Mouse (Mus musculus): ENCODE data around the gene Cdhr2.

Cdhr2 gene

DNA sequence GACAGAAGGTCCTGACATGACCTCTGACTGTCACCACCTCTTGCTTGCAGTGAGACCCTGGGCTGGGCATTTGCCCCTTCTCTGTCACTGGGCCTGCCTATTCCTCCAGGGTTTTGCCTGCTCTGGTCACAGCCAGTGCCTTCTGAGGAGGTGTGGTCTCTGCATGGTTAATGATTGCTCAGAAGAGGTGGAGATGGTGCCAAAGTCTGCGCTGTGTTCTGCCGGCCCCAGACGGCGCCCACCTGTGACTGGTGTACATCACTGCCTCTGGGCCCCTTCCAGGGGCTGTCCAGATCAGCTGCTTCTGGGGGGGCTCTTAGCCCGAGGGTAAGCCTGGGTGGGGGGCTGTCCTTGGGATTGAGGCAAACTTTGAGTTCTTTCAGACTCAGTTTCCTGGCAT lies at the start of gene Cdhr2:
Gene Cdhr2 (plus strand): TSS at position 219 of the 400 bp plus-strand sequence.
- no peak for DNase-seq (ENCODE audit: low read depth)

DNA sequence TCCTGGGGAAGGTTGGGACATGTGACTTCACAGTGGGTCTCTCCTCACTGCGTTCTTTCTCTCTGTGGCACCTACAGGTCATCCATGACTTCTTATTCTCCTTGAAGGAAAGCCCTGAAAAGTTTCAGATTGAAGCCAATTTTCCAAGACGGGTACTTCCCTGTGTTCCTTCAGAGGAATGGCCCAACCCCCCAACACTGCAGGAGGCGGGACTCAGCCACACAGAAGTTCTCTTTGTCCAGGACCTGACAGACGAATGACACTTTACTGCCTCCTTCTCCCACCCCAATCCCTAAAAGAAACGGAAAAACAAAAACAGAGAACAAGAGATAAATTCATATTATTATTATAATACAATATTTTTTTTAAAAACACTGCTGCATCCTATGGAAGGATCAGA lies 40.4 kb upstream of the Cdhr2 start:
- no peak for DNase-seq (ENCODE audit: low read depth)

DNA sequence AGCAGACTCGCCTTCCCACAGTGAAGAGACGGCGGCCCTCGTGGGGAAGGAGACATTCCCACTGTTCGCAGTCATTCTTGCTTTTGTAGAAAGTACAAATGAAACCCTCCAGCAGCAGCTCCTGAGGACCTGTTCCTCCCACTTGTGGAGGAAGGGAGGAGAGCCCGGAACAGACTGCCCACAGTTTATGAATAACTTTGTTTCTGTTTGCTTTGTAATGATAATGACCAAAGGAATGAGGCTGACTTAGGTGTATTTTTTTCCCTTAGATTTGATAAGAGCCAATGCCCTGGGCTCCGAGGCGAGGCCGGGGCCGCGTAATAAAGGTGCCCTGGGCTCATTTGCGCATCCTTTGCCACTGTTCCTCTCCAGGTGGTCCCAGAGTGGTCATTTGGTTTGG lies 39.9 kb upstream of the Cdhr2 start:
- DNase-seq (ENCODE audit: low read depth), result no peak

DNA sequence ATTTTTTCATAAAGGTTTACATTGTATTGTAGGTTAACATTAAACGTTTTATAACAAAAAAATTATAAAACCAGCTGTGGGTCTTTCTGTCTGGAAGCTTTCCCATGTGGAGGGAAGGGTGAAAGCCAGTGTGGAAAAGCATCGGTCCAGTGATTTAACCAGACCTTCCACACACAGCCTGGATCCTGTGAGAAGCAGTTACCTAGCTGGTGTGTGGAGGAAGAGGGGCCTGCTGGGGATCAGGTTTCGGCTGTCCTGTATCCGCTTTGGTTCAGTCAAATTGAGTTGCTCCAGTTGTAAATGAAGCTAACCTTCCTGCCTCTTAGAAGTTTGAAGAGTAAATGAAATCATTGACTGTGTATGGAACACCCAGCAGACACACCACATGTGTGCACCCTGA lies 37.3 kb upstream of the Cdhr2 start:
- no peak for DNase-seq (ENCODE audit: low read depth)

DNA sequence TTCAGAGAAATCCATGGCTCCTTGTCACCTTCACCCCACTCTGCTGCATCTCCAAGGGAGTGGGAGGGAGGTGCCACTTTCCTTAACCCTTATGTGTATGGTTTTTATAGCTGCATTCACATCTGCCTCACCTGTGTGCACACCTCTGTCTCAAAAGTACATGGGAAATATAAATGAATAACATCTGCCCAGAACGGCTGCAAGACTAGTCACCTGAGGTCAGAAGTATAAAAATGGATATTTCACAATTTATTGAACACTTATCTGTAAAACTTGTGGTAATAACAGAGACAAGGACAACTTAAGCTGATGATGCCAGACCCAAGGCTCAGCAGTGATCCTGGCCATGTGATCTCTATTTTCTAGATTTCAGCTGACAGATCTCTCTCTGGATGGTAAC lies 36.8 kb upstream of the Cdhr2 start:
- DNase-seq (ENCODE audit: low read depth), result no peak

DNA sequence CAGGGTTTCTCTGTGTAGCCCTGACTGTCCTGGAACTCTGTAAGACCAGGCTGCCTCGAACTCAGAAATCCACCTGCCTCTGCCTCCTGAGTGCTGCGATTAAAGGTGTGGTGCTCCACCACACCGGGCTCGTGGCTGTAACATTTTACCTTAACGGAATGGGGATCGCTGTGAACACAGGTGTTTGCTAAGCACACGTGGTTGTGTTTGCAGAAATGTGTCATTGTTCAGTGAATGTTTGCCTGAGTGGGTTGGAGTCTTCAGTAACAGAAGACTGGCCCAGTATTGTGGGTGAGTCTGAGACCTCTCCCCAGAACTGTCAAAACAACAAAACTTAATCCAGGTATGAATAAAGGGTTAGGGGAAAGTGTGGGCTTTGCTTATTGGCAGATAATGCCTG lies 36.2 kb upstream of the Cdhr2 start:
- no peak for DNase-seq (ENCODE audit: low read depth)

DNA sequence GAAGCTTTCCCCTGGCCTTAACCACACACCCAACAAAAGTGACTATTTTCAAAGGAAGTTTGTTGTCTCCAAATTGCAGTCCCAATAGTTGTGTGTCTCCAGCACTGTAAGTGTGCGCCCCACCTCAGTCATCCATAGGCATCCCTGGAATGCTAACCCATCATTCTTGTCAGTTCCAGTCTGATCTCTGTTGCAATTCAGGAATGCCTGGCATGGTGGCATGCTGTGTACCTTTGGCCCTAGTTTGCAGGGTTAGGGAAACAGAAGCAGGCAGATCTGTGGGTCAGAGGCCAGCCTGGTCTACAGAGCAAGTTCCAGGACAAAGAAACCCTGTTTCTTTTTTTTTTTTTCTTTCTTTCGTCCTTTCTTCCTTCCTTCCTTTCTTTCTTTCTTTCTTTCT lies 30.8 kb upstream of the Cdhr2 start:
- no peak for DNase-seq (ENCODE audit: low read depth)

DNA sequence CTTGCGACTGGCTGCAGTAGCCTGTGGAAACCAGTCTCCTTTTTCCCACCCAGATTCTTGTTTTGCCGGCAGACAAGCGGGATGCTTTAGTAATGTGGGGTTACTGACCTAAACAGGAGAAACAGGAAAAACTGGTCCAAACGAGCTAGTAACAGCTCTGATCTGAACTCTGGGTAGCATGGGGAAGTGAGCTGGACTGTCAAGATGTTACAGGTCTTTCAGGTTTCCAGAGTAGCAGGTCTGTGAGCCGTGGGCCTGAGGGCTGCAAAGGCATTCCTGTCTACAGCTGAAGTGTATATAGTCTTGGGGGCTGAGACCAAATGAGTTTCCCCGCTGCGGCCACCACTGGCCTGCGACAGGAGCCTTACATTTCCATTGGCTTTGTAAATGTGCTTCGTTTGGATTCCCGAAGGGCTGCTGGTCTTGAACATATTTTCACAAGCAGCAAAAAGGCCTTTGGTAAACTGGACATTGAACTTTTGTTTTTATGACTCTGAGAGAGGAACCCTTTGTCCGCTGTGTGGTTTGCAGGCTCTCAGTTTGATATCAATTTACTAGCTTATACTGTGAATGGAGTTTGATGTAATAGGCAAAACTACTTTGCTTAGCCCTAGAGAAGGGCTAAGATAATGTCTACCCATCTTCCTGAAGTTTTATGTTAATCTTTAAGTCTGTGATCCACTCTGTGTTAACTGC lies 25.2 kb upstream of the Cdhr2 start:
- no peak for DNase-seq (ENCODE audit: low read depth)

DNA sequence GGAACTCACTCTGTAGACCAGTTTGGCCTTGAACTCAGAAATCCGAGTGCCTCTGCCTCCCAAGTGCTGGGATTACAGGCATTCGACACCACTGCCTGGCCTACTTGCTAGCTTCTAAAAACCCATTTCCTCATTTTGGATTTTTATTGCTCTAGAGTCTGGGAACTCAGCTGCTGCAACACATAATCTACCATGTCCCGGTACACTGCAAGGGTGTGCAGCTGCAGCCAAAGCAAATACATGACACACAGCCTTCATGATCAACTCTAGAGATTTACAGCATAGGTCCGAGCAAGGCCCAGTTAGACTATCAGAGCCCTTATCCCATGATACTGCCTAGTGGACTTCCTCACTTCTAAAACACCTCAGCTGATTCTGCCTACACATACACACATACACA lies 23.0 kb upstream of the Cdhr2 start:
- no peak for DNase-seq (ENCODE audit: low read depth)

DNA sequence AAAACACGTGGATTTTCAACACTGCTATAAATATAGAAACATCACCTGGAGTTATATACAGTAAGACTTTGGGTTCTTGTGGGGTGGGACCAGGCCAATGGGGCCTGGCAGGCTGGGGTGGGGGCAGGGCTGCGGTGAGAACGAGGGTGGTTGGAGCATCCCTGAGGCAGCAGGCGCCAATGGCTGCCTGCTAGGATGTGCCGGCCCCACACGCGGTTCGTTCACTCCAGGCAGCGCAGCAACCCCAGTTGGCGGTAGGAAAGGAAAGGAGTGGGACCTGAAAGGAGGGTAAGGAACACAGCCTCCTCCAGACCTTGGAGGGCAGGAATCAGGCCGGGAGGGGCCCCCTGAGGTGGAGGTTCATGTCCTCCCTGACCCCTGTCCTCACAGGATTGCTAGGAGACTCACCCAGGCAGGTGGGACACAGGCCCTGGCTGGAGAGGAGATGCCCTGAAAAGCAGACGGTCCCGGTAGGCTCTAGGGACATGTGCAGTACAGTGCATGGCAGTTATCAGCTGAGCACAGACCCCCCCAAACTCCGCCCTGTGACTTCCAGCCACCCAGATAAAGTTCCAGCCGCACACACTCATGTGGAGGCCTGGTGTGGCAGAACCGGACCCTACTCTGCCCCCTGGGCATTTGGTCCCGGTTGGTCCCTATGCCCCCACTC lies 20.9 kb upstream of the Cdhr2 start:
- no peak for DNase-seq (ENCODE audit: low read depth)

DNA sequence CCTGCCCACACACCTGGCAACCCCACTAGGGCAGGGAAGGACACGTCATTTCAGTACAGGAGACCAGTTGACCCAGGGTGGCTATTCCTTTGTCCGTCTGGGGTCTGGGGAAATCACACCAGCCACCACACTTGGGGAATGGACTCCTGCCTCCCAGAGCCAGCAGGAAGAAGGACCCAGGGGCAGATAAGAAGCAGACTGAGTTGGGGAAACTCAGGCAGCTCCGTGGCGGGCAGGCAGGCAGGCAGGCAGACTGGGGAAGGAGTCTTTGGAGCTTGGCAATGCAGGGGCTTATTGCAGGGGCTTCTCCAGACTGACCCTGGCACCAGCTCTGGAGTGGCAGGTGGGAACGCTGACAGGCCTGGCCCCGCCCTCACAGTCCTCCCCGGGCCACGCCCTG lies 20.0 kb upstream of the Cdhr2 start:
- DNase-seq (ENCODE audit: low read depth), result no peak

DNA sequence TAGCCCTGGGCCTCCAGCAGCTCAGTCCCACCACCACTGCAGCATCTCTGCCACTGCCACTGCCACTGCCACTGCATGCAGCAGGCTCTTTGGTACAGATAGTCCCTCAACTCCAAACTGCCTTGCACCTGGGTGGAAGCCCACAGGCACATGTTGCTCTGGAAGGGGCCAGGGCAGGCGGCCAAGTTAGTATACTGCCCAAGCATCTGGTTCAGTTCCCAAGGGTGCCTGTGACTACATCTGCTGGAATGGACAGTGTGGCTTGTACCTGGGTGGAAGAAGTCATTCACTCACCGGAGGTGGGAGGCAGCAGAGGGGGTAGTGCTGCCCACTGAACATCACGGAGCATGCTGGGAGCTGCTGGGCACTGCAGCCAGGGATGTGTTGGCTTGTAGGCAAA lies 18.0 kb upstream of the Cdhr2 start:
- no peak for DNase-seq (ENCODE audit: low read depth)

DNA sequence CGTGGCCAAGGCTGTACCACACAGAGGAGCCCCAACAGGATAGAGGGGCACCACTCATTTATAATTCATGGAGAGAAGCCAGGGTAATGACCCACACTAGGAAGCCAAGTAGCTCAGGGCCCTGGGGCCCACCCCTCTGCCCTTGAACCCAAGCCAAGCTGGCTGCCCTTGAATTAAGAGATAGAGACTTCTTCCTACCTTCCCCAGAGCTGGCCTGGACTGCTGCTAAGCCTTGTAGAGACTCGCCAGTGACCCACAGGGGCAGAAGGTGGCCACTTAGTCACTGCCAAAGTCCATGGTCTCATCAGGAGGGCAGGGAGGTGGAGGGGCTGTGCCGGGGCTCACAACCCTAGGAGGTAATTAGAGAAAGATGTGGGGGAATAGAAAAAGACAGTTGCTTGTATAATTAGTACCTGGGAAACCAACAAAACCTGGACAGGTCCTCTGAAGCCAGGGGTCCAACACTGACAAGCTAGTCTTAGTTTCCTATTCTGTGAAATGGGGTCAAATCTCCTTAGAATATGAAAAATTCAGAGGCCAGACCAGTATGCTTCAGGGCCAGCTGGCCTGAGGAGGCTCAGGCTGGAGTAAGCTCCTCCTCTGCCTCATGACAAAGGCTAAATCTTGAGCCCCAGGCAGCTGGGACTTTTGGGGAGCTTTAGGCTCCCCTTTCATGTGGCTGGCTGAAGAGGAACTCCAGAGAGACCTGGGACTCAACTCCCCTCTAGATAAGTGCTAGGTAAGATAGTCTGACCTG lies 16.9 kb upstream of the Cdhr2 start:
- DNase-seq (ENCODE audit: low read depth), result no peak

DNA sequence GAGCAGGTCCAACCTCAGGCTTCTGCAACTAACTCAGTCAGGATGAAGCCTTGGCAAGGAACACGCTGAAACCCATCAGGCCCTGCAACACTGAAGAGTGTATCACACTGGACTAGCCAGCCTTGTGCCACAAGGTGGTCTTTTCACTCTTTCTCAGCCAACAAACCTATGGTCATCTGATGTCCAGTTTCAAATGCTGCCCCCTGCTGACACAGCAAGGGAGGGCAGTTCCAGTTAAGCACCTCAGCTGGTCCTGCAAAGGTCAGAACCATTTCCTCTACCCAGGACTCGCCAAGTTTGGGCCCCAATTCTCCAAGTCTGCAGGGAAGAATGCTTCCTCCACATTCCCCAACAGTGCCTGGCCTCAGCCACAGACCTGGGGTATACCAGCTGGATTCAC lies 16.1 kb upstream of the Cdhr2 start:
- no peak for DNase-seq (ENCODE audit: low read depth)

DNA sequence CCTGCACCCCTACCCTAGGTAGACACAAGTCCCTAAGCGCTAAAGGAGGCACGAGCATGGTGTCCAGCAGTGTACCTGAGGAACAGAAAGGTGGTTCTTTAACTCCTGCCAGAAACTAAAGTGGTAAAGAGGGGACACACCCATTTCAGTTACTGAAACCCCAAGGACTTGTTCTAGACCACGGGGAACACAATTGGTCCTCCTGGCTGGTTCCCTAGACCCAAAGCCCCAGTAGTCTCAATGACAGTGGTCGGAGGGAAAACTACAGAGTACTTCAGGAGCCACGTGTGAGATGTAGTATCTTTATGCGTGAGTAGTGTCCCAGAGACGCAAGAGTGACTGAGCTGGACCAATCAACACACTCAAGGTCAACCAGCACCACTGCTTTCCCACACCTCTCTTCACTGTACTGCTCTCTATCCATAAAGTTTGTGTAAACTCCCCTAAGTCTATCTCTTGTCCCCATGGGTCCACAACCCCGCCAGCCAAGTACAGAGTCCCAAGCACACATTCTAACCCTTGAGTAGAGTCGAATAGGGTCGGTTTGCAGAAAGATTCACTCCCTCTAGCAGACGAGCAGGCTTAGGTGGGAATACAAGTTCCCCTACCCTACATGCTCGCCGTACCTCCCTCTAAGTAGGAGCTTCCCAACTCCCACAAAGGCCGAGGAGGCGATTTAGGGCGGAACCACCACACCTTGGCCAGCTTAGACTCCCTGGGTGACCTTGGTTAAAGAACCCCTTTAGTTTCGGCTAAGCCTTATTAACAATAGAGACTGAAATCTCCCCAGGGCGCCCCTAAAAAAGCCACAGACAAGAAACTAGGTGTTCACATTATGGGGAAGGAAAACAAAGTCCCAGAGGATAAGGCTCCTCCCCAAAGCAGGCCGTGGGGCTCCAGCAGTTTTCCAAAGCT lies 14.9 kb upstream of the Cdhr2 start:
- peak; percentile 30 for DNase-seq (ENCODE audit: low read depth)

DNA sequence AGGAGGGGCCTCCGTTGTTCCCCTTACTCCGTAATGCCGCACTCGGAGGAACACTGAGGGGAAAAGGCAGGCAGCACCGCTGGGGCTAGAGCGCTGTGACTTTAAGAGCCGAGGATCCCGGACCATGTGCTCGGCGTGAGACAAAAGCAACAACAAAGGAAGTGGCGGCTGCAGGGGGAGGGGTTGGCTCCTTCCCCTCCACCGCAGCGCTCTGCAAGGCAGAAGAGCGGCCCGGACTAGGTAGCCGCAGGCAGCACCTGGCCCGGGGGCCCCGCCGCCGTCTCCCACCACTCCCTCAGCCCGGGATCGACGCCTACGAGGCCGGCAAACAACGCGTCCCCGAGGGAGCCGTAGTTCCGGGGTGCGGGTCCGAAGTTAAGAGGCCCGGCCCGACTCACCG lies 14.2 kb upstream of the Cdhr2 start:
- DNase-seq (ENCODE audit: low read depth), result peak; percentile 92

DNA sequence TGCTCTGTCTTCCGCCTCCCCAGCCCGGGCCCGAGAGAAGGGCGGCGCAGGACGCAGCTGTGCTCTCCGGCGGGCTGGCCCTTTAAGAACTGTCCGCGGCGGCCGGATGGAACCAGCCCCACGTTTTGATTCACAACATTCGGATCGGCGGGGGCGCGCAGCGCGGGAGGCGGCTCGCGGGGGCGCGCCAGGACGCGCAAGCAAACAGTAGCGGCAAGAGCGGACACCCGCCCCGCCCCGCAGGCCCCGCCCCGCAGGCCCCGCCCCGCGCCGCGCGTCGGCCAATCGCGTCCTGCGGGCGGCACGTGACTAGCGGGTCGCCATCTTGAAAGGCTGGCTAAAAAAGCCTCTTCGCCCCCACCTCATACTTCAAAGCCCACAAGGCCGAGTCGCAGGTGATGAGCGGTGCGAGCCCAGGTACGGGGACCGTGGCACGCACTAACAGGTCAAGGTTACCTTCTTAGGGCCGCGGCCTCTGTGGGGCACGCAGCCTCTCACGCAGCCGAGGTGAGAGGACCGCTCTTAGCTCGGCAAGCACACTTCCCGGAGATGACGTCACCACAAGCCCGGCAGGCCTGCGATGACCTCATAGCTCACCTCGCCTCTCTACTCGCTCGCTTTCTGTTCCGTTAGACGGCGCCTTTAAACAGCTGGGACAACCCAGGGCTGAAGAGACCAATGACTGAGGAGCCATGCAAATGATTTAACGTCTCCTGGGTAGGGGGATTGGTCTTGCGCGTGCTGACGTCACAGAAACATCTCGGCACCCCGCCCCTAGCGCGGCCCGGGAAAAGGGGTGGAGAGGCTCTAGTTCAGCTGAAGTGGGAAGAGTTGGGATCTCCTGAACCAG lies 13.5 kb upstream of the Cdhr2 start:
- peak; percentile 98 for DNase-seq (ENCODE audit: low read depth)

DNA sequence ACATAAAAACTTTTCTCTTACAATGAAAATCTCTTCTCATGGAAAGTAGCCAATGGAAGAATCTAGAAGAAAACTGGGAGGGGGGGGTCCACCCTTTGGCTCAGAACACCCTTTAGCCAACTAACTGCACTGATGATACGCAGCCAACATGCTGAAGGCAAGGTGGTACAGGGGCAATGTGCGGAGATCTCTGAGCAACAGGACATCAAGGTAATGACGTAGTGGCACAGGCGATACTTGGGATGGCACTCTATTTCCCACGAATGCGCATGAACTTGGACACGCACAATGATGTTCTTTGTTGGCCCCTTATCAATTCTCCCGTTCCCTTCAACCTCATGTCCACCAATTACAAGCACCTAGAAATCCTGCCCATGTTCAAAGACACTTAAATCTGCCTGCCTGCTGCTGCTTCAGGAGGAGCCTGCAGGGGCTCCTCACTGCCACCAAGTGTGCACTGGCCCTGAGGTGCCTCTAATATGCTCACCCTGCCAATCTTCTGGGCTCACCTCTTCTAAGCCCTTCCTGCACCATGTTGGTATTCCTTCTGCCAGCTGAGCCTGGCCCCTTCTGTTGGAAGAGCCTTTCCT lies 11.0 kb upstream of the Cdhr2 start:
- DNase-seq (ENCODE audit: low read depth), result no peak

DNA sequence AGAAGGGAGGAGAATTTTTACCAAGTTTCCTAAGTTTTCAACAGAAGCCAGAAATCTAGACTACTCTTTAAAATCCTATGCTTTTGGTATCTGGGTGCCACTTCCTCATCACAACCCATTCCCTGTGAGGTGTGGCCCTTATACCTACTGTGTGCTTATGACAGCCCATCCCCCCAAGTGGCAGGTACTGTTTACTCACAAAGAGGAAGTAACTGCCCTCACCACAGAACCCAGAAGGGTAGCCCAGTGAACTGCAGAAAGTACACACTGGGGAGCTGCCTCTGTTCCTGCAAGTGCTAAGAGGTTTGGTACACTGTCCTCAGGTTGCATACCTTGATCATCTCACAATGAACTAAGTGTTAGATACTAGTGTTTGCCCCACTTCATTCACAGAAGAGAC lies 9.5 kb upstream of the Cdhr2 start:
- DNase-seq (ENCODE audit: low read depth), result no peak

DNA sequence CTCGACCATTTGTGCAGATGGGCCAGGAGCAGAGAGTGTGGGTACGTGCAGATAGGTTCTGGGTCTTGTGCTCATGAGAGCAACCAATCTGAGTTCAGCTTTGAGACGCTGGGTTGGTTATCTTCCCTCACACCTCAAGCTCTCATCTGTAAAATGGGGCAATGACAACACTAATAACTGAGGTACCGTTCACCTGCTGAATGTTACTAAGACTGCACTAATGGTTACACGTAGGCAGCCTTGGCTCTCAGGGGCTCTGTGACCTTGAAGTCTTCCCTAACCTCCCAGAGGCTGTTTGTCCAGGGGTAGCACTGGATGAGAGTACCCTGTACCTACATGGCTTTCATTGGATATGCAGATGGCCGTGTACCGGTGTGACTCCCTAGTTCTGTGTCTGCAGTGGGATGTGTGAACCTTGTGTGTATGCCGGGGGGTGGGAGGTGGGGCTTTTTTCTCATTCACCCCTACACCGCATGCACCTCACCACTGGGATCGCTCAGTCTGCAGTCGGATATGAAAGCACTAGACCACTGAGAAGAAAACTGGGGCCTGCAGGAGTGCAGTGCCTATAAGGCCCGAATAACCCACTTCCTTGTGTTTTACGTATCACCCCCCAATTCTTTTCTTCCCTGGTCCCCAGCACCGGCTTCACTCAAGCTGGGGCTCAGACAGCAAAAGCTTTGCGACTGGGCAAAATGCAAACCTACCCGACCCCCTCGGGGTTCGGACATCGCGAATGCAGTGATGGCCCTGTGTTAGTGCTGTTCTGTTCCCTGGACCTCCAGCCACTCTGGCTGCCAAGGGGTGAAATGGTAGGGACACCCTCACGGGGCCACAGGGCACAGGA lies 8.3 kb upstream of the Cdhr2 start:
- no peak for DNase-seq (ENCODE audit: low read depth)
